Mouse (Mus musculus) gastrocnemius, adult 18-20 months (tissue): Measurements from ENCODE around the gene Aqp9. TPM values are rescaled to one million over a fixed set of nuclear protein-coding genes. Genes with fewer than 3 reads are reported as not detected.
A peak's percentile ranks its signal among the peaks of the same experiment; 100 is the strongest.

Experiments
- DNase-seq: peaks from one replicate; pipeline ENCODE4 v3.0.0; 2021; ENCODE audit warnings: low spot score
- total RNA-seq, 2 experiments: library from RNA; stranded (reverse); gene quantifications; 2 replicates each; pipeline ENCODE4 v1.2.3; 2021

Aqp9 gene
- total RNA-seq, 2 experiments from 2014 or later, result 0.24 TPM; not detected in 1

DNA sequence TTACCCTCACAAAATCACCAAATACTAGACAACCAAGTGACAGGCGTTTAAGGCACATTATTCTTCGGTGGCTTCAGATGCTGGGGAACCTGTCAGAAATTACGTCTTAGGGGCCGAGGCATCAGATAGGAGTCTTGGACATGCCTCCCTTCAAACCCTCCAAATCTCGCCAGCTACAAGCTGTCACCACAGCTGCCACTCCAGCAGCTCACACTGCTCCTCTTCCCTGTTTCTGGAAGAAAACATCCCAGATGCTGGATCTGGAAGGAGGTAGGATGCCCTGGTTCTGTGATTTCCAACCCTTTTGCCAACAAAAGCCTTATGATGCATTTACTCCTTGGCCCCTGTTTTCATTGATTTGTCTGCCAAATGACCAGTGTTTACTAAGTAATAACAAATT lies 101.3 kb downstream of the Aqp9 start:
- no peak for DNase-seq

DNA sequence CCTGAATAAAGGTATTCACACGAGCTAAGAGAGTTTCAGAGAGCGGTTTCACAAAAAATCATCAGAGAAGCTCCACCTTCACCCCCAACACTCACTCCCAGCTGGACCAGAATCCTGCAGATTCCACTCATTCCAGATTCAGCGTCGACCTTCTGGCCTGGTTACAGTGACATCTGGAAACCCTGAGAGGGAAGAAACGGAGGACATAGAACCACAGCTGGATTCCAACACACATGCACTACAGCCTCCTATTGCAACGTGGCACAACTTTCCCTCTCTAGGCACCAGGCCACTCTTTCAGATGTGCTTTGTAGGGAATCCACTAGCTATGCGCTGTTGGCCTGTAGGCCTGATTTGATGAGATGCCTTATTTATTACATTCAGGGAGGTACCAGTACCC lies 102.0 kb downstream of the Aqp9 start:
- peak; percentile 5 for DNase-seq

- DNase-seq, result no peak
These were observed 103.1 kb downstream of the Aqp9 start for GRCm38 (mm10) chr9:71065343-71065875.

- no peak for DNase-seq
These were observed 104.1 kb downstream of the Aqp9 start for GRCm38 (mm10) chr9:71064291-71064840.

GRCm38 (mm10) chr9:71063551-71063950 lies 104.9 kb downstream of the Aqp9 start:
- no peak for DNase-seq

DNA sequence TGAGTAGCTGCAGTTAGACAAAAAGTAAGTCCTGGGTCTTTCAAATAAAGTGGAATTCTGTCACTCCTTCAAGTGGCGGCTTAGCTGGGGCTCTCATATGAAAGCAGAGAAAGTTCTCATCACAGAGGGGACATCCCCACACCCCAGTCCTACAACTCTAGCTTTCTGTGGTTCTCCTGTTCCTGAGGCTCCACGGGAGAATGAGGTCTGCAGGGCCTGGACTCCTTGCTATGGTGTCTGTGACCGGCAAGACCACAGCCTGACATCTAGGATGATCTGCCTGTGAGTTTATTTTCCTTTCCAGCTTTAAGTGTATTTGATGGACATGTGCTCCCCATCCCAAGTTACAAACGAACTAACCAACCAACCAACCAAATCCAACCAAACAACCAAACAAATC lies 105.5 kb downstream of the Aqp9 start:
- DNase-seq, result no peak

- DNase-seq, result peak; percentile 12
These were observed 106.2 kb downstream of the Aqp9 start for GRCm38 (mm10) chr9:71062301-71062700.

Other genes starting within 250 kb of the Aqp9 start
- gene Lipc, start 216.5 kb downstream of the Aqp9 start, total RNA-seq, result not detected
- gene Aldh1a2, start 47.1 kb upstream of the Aqp9 start, total RNA-seq, result 1 to 10 TPM; 1.8 to 8.9 TPM